Mouse (Mus musculus): Measurements from ENCODE around the gene Camk2b.
"Not testable (repeated sequence)": the region's sequence is repeated elsewhere in the genome, so short reads cannot be mapped to it uniquely, and the experiment has no call there.

Gene Camk2b

DNA sequence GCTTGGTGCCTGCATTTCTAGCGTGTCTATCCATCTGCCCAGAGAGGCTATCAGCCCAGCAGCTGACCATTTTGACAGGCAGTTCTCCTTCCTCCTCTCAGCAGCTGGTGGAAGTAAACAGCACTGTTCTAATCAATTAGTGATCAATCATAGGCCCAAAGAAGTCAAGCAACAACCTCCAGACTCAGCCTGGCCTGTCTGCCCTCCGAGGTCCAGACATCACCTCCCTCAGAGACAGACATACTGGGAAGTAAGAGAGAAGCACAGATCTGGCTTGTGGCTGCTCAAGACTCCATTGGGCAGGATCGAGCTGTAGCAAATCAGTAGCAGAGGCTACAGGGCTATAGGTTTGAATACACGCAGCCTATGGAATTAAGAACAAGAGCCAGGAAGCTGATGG is 118.4 kb downstream of the Camk2b start:
- DNase-seq (ENCODE audit: low spot score in 2 of 2), result no peak

- no peak for DNase-seq (ENCODE audit: low spot score in 2 of 2)
Observed at GRCm38 (mm10) chr11:5945096-5945495, 121.1 kb downstream of the Camk2b start.

DNA sequence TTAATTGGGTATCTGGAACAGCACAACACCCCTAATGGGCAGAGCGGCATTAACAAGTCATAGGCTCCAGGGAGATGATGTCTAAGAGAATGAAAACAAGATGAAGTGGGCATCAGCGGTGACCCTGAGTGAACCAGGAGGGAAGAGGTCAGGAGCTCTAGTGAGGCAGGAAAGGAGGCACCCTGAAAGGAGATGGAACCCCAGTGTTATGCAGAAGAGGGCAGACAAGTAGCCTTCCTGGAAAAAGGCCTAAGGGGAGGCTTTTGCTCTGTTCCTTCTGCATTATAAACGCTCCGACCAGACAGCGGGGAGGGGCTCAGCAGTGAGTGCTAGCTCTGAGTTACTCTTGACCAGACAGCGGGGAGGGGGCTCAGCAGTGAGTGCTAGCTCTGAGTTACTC is 123.2 kb downstream of the Camk2b start:
- no peak for DNase-seq (ENCODE audit: low spot score in 2 of 2)

- DNase-seq (ENCODE audit: low spot score in 2 of 2), result not testable (repeated sequence)
Observed at GRCm38 (mm10) chr11:5934531-5934930, 131.6 kb downstream of the Camk2b start.

DNA sequence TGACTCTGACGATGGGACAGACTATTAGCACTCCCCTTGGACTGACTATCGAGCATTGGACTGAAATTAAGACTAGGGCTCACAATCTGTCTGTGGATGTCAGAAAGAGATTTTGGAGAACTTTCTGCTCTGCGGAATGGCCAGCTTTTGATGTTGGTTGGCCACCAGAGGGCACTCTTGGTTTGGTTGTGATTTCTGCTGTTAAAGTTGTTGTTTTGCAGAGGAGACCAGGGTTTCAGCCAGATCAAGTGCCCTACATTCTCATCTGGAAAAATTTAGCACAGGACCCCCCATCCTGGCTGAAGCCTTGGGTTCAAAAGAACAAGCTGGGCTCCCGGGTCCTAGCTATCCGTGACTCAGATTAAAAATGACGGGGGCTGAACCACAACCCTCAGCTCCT is 134.2 kb downstream of the Camk2b start:
- not testable (repeated sequence) for DNase-seq (ENCODE audit: low spot score in 2 of 2)

- no peak for DNase-seq (ENCODE audit: low spot score in 2 of 2)
Observed at GRCm38 (mm10) chr11:5930578-5930977, 135.6 kb downstream of the Camk2b start.

- DNase-seq (ENCODE audit: low spot score in 2 of 2), result no peak
Observed at GRCm38 (mm10) chr11:5926696-5927220, 139.4 kb downstream of the Camk2b start.

DNA sequence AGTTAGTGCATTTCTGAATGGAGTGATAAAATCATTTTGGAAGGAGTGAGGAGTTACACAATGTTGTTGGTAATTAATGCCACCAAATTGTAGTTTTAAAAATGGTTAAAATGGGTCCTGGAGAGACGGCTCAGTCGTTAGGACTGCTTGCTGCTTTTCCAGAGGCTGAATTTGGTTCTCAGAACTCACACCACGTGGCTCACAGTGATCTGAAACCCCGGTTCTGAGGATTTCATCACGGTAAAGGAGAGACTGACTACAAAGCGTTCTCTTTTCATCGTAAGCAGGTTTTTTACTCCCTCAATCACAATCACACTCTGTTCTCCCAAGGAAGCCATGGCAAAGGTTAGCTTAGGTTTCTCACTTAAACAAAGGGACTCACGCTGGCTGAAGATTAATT is 141.5 kb downstream of the Camk2b start:
- DNase-seq (ENCODE audit: low spot score in 2 of 2), result no peak

DNA sequence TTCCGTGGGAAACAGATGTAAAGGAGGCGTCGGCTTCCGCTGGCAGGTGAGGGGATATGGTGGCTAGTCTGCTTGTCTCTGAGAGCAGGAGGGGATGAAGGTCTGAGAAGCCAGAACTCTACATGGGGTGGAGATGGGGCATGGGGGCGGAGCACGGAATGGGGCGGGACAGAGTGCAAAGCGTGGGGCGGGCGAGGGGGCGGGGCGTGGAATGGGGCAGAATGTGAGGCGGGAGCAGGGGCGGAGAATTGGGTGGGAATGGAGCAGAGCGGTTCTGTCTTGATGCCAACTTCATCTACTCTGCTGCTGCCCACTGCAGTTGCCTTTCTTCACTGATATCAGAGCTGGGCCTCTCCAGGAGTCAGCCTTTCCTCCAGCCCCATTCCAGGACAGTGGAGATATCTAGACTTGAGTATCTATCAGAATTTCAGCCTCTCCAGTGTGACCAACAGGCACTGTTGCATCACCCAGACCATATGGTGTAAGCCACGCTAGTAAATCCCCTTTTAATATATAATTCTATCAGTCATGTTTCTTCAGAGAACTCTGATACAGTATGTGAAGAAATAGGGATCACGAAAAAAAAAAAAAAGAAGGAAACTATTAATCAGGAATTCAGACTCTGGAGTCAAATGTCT is 145.7 kb downstream of the Camk2b start:
- no peak for DNase-seq (ENCODE audit: low spot score in 2 of 2)
